Mouse (Mus musculus): ENCODE data around the gene Wtap.
"Not testable (repeated sequence)": the region's sequence is repeated elsewhere in the genome, so short reads cannot be mapped to it uniquely, and the experiment has no call there.

Wtap gene

DNA sequence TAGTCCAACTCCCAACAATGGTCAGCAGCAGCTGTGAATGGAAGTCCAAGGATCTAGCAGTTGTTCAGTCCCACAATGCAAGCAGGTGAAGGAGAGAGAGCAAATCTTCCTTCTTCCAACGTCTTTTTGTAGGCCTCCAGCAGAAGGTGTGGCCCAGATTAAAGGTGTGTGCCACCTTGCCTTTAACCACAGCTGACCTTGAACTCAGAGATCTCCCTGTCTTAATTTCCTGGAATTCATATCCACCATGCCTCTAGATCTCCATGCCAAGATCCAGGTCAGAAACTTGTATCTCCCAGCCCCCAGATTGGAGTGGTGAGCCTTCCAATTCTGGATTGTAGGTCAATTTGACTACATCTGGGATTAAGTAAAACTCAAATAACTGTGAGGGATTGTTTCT is at the start of gene Wtap:
Gene Wtap (minus strand): TSS at position 101 of the 400 bp plus-strand sequence.
- no peak for DNase-seq

DNA sequence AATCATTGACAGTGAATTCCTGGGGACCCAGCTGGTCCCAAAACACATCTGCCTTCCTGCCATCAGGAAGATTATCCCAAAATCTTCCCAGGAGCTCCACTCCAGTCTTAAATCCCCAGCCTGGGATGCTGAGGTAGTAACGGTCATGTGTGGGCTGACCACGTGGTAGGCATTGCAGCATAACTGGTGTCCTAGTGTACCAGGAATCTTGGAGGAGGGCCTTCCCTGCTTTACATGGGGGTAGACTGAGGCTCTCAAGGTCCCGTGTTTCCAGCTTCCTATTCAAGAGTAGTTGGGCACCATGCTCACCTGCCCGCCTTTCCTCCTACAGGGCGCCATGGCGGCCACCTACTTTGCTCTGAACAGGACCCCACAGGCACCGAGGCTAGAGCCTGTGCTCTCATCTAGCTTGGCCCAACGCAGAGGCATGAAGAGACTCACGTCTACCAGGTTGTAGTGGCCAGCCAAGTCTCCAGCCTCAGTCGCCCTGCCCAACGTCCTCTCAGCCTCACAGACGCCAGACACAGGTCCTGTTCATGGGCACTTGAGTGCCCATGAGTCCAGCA is 42.7 kb upstream of the Wtap start:
- DNase-seq: not testable (repeated sequence)

- DNase-seq: no peak
Measured at GRCm38 (mm10) chr17:13013316-13013715, 19.3 kb upstream of the Wtap start.

DNA sequence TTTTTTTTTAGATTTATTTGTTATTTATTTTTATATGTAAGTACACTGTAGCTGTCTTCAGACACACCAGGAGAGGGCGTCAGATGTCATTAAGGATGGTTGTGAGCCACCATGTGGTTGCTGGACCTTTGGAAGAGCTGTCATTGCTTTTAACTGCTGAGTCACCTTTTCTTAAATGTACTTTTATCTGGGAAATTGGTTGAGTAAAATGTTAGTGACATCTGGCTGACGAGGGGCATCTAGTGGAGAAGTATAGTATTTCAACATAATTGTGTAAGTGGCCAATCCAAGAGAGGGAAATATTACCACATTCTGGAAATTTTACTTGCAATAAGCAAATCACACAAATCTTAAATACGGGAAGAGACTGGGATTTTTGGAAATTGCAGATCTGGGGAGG is 15.9 kb upstream of the Wtap start:
- DNase-seq: peak in 1 of 2 experiments; percentile 39

GRCm38 (mm10) chr17:13008528-13008927 is 14.6 kb upstream of the Wtap start:
- peak; percentile 21 to 38 for DNase-seq

- peak; percentile 99 for DNase-seq
Measured at GRCm38 (mm10) chr17:13007730-13008425, 13.9 kb upstream of the Wtap start.

DNA sequence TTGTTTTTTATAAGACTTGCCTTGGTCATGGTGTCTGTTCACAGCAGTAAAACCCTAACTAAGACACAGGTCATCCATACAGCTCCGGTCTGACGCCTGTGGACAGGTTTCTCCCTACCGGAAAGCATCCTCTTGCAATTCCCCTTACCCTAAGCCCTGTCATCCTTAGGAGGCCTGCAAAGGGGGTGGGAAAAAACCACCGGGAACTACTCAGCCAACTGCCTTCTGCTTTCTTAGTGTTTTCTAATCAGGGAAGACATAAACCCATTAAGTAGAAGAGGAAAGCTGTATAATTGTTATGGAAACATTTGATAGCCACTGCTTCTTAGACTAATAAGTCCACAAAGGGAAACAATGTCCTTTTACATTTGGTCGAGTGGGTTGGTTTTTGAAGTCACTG is 13.0 kb upstream of the Wtap start:
- DNase-seq: no peak

DNA sequence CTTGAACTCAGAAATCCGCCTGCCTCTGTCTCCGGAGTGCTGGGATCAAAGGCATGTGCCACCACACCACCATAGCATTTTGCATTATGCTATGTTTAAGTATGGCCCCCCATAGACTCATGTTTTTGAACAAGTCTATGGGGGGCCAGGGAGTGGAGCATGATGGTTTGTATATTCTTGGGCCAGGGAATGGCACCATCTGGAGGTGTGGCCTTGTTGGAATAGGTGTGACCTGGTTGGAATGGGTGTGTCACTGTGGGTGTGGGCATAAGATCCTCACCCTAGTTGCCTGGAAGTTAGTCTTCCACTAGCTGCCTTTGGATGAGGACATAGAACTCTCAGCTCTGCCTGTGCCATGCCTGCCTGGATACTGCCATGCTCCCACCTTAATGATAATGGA is 12.6 kb upstream of the Wtap start, which contains the start of gene Sod2:
Gene Sod2 (plus strand): TSS at position 301 of the 400 bp plus-strand sequence.
- DNase-seq: not testable (repeated sequence)

GRCm38 (mm10) chr17:13004436-13004835 is 10.5 kb upstream of the Wtap start:
- DNase-seq: not testable (repeated sequence)

GRCm38 (mm10) chr17:13002243-13002642 is 8.3 kb upstream of the Wtap start:
- DNase-seq: not testable (repeated sequence)

- DNase-seq: no peak
Measured at GRCm38 (mm10) chr17:12999069-12999468, 5.1 kb upstream of the Wtap start.

- no peak for DNase-seq
Measured at GRCm38 (mm10) chr17:12997890-12998289, 3.9 kb upstream of the Wtap start.

GRCm38 (mm10) chr17:12996345-12996744 is 2.4 kb upstream of the Wtap start:
- peak; percentile 75 to 76 for DNase-seq

- peak; percentile 96 to 98 for DNase-seq
Measured at GRCm38 (mm10) chr17:12992470-12992991, 1.4 kb downstream of the Wtap start.

DNA sequence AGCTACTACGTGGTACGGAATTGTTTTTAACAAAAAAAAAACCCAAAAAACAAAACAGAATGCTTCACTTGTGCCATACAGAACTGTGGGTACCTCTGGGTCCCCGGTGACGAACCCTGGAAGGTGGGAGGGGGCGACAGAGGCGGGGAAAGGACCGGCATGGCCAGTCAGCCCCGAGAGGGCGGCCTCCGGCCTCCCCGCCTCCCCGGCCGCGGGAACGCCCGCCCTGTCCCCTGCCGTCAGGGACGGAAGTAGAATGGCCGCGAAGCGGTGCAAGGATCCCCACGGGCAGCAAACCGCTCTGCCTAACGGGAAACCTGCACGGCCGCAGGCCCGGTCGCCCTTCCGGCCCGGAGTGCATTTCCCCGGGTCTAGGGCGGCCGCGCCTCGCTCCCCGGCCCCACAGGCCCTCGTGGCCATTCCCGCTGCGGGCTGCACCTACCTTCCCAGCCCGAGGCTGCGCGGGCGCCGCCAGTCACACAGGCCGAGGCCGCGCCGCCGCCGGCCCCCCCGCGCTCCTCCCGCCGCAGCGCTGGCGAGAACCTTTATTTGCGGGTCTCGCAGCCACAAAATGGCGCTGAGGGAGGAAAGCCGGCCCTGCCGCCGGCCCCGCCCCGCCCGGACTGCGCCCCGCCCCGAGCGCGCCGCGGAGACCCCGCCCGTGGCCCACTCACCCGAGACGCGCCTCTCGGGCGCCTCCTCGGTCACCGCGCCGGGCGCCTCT is 2.2 kb downstream of the Wtap start:
- peak; percentile 83 to 92 for DNase-seq

GRCm38 (mm10) chr17:12991194-12991634 is 2.8 kb downstream of the Wtap start:
- DNase-seq: no peak

DNA sequence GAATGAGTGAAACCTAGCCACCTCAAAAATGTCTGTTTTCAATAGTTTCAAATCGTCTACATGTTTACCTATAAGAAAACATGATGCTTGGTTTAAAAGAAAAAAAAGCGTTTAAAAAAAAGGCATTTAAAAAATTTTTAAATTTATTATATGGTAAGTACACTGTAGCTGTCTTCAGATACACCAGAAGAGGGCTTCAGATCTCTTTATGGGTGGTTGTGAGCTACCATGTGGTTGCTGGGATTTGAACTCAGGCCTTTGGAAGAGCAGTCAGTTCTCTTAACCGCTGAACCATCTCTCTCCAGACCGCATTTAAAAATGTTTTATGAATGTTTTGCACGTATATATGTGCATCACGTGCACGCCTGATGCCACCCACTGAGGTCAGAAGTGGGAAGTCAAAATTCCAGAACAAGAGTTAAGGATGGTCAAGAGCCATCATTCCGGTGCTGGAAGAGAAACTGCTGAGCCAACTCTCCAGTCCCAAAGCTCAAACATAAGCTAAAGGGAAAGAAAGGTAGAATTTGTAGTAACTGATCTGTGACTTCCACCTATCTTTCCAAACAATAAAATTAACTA is 3.3 kb downstream of the Wtap start:
- no peak for DNase-seq

- DNase-seq: peak in 1 of 2 experiments; percentile 20
Measured at GRCm38 (mm10) chr17:12988096-12988495, 5.9 kb downstream of the Wtap start.

DNA sequence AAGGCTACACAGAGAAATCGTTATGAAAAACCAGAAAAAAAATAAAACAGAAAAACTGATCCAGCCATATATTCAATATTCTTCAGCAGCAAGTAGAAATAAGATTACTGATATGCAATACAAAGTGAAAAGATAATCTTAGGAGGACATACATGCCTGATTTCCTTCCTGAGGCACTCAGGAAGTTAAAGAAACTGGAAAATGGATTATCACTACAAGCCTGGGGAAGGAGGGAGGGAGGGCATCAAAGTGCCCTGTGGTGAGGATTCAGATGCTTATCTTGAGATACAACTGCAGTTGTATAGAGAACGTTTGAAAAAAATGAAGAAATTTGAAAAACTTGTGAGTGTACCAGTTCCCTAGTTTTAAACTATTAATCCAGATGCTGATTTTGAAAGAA is 10.0 kb downstream of the Wtap start:
- DNase-seq: no peak

- no peak for DNase-seq
Measured at GRCm38 (mm10) chr17:12978546-12978945, 15.4 kb downstream of the Wtap start.

DNA sequence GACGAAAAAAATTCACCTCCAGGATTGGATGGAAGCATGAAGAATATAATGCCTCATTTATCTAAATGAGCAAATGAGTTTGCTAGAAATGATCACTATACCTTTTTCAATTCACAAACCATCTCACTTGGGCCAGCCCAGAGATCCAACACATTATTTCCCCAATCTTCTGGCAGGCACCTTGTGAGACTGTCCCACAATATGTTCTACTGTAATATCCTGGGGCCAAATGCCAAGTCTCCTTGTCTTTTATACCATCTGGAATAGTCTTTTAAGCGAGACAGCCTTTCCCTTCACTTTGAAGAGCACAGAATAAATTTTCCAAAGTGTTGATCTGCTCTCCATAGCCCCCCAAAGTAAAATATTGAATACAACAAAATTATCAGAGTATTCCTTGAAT is 20.1 kb downstream of the Wtap start:
- peak; percentile 39 to 49 for DNase-seq

DNA sequence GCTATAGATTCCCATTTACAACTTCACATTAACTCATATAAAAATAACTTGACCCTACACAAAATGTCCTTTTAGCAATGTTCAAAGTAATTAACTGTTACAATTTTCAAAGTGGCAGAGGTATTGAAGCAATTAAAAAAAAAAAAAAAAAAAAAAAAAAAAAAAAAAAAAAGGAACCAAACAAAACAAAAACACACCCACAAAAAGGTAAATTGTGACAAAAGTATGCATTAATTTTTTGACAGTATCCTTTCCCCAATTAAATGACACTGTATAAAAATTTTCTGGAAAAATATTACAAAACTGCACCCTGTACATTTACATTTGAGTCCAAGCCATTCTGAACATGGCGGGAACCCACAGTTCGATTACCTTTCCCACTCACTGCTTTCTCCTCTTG is 26.8 kb downstream of the Wtap start:
- DNase-seq: no peak

DNA sequence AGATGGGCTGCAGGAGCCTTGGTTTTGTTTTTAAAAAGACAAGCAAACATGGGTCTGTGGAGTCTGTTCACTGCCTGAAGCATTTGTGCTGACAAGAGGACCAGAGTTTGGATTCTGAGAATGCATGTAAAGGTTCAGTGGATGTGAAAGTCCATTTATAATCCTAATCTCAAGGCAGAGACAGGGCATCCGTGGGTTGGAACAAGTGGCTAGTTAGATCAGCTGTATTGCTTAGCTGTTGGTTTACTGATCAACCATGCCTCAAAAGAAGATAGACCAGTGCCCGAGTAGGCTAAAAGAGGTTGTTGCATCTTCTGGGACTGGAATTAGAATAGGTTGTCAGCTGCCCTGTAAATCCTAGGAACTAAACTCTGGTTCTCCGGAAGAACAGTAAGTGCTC is 30.5 kb downstream of the Wtap start:
- DNase-seq: no peak
